1 mouse cellular context compared by ENCODE assay signal in the genomic region with DNA sequence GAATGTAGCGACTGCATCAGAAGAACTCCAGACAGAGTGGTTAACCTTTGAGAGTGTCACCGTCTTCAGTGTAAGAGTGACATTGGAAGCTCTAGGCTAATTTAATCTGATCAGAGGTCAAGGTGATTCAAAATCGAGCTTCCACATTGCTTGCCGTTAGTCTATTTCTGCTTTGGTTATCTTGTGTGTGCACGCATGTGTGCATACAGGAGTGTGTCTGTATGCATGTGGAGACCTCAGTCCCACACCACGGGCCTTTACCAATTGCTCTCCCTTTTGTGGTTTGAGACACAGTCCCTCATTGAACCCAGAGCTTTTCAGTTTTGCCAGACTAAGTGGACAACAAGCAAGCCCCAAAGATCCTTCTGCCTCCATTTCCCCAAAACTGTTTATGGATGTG.
TF ChIP-seq lines count a peak whose summit lies in the region.

No protein-coding gene starts in this region.

TF ChIP-seq in MEL, 35 proteins besides CTCF, POLR2A, EP300 and RAD21:
- TF ChIP-seq TCF12 (IDR thresholded peaks at IDR 0.05; ENCODE audit: low read depth, low read length): peak; percentile 31; the same call in 1 of the 2 replicates
- no peak for TF ChIP-seq ZMIZ1 (IDR thresholded peaks at IDR 0.05; ENCODE audit: low read depth, low read length)
- no peak for TF ChIP-seq ZNF384 (IDR thresholded peaks at IDR 0.05; ENCODE audit: low read depth, low read length)
- 0 out of 2 replicates have a peak, but pooled peaks have one; percentile 21 for TF ChIP-seq ETS1 (IDR thresholded peaks at IDR 0.05; ENCODE audit: low read depth, low read length)
- no peak for TF ChIP-seq USF1 (IDR thresholded peaks at IDR 0.05; ENCODE audit: low read depth, low read length)
- TF ChIP-seq TAL1 (IDR thresholded peaks at IDR 0.05; ENCODE audit: low read length): peak; percentile 56
- 0 out of 2 replicates have a peak, but pooled peaks have one; percentile 36 for TF ChIP-seq GATA1 (IDR thresholded peaks at IDR 0.05; ENCODE audit: low read depth, low read length)
- TF ChIP-seq MAZ (IDR thresholded peaks at IDR 0.05; ENCODE audit: low read depth, low read length): no peak
